ENCODE assay signal across 8 mouse cellular contexts in the genomic region with DNA sequence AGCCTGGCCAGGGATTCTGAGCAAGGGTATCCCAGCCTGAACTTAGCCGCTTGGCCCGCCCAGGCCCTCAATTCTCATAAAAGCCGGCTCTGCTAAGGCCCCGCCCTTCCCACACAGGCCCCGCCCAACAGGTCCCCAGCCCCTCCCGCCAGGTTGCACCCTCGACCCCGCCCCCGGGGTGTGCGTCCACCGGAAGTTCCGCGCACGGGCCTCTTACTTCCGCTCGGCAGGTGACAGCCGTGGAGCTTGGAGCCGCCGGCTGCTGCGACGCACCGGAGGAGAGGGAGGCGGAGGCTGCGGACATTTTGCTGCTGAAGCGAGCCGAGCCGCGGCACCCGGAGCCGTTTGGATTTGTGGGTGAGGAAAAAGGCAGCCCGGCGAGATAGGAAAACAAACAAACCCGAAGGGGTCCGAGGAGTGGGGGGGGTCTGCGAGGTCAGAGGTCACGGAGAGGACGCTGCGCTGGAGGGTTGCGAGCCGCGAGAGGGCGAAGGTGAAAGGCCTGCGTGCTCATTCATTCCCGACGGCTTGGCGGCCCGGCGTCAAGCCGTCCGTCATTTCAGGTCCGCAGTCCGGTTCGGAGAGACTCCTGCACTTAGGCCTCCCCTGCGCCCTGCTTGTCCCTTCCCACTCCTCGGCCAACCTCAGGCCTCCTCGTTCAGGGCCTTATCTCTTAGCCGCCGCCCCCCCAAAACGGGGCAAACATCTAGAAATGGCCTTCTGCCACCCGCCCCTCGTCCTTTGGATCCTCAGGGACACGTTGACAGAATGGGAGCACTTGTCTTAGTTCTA. TPM values are rescaled to one million over a fixed set of nuclear protein-coding genes. Genes with fewer than 3 reads are reported as not detected.
A peak's percentile ranks its signal among the peaks of the same experiment; 100 is the strongest.
DNase-seq lines count a peak whose midpoint lies in the region; ATAC-seq and TF ChIP-seq lines count a peak whose summit lies in the region.

A gene (plus strand): TSS at position 130 of the 792 bp plus-strand sequence.

- H3K4me2 ChIP-seq in forebrain, postnatal 0 days (ENCODE audit: low read depth), result peak within 1 kb of the TSS; percentile 74
- H3K4me2 ChIP-seq in neural tube, embryonic 15.5 days, result peak within 1 kb of the TSS; percentile 79

- no peak for TF ChIP-seq RAD21 in MEL (IDR thresholded peaks at IDR 0.05; ENCODE audit: low read depth, low read length)

- peak within 1 kb of the TSS; percentile 91 for H3K9ac ChIP-seq in MEL (ENCODE audit: control insufficient read depth, low read depth, low read length, poor library complexity, severe bottlenecking)
- H3K9ac ChIP-seq in forebrain, postnatal 0 days, result peak within 1 kb of the TSS; percentile 70
- H3K9ac ChIP-seq in neural tube, embryonic 15.5 days (replicated peaks), result peak within 1 kb of the TSS; percentile 77

- TF ChIP-seq CTCF in MEL (IDR thresholded peaks at IDR 0.05 in 2 of 3, conservative IDR thresholded peaks at IDR 0.05 in 1 of 3; ENCODE audit: control insufficient read depth in 1 of 3, insufficient read depth in 1 of 3, low read depth in 2 of 3, low read length in 3 of 3, poor library complexity in 1 of 3, severe bottlenecking in 1 of 3), result 0 out of 6 replicates have a peak, but pooled peaks of 1 of the 3 experiments have one; percentile 1
- no peak for TF ChIP-seq CTCF in cerebellum, adult 2 months (IDR thresholded peaks at IDR 0.05; ENCODE audit: borderline replicate concordance, insufficient read depth, low read depth, low read length)
- no peak for TF ChIP-seq CTCF in forebrain, postnatal 0 days (IDR thresholded peaks at IDR 0.05; ENCODE audit: low read depth)
- no peak for TF ChIP-seq CTCF in layer of hippocampus, adult 2 months (conservative IDR thresholded peaks at IDR 0.05)
- TF ChIP-seq CTCF in lung, adult 2 months (IDR thresholded peaks at IDR 0.05; ENCODE audit: insufficient read depth, low read length), result no peak

- 0 out of 4 replicates have a peak, but pooled peaks of 1 of the 2 experiments have one; percentile 1 for TF ChIP-seq EP300 in MEL (IDR thresholded peaks at IDR 0.05; ENCODE audit: low read depth in 1 of 2, low read length in 2 of 2)

- H3K9me3 ChIP-seq in MEL (replicated peaks; ENCODE audit: insufficient read depth, low read length), result no peaks in the 10 kb centered on the region
- H3K9me3 ChIP-seq in forebrain, postnatal 0 days (ENCODE audit: low read length), result no peaks in the 10 kb centered on the region
- no peaks in the 10 kb centered on the region for H3K9me3 ChIP-seq in neural tube, embryonic 15.5 days (replicated peaks)

- intact Hi-C loops in heart, postnatal 36 days (cut with DNase I), result no loop called here

- peak within 1 kb of the TSS; percentile 92 to 95 for H3K4me3 ChIP-seq in MEL (ENCODE audit: control insufficient read depth in 1 of 2, insufficient read depth in 1 of 2, low read depth in 2 of 2, low read length in 2 of 2)
- H3K4me3 ChIP-seq in cerebellum, adult 2 months (replicated peaks; ENCODE audit: insufficient read depth, low read depth, low read length), result peak within 1 kb of the TSS; percentile 67
- peak within 1 kb of the TSS; percentile 71 for H3K4me3 ChIP-seq in forebrain, postnatal 0 days (ENCODE audit: low read depth, low read length)
- peak within 1 kb of the TSS; percentile 69 for H3K4me3 ChIP-seq in layer of hippocampus, adult 2 months
- H3K4me3 ChIP-seq in lung, adult 2 months (replicated peaks; ENCODE audit: extremely low read depth, low read depth, low read length), result peak within 1 kb of the TSS; percentile 66
- H3K4me3 ChIP-seq in neural tube, embryonic 15.5 days (replicated peaks), result peak within 1 kb of the TSS; percentile 69

- TF ChIP-seq POLR2A in MEL (IDR thresholded peaks at IDR 0.05; ENCODE audit: control insufficient read depth in 1 of 2, insufficient read depth in 1 of 2, low read depth in 1 of 2, low read length in 2 of 2, poor library complexity in 1 of 2), result peak; percentile 89 to 90
- peak; percentile 87 for TF ChIP-seq POLR2A in cerebellum, adult 2 months (IDR thresholded peaks at IDR 0.05; ENCODE audit: borderline replicate concordance, insufficient read depth, low read length)
- TF ChIP-seq POLR2A in lung, adult 2 months (IDR thresholded peaks at IDR 0.05; ENCODE audit: borderline replicate concordance, extremely low read depth, low read depth, low read length), result peak; percentile 55; the same call in 1 of the 2 replicates

- no peaks in the 10 kb centered on the region for H3K27me3 ChIP-seq in MEL (ENCODE audit: control insufficient read depth in 1 of 2, insufficient read depth in 2 of 2, low read length in 2 of 2)
- no peaks in the 10 kb centered on the region for H3K27me3 ChIP-seq in cerebellum, adult 2 months (ENCODE audit: control insufficient read depth, insufficient read depth, low read length)
- H3K27me3 ChIP-seq in forebrain, postnatal 0 days (ENCODE audit: insufficient read depth, low read length), result no peaks in the 10 kb centered on the region
- no peaks in the 10 kb centered on the region for H3K27me3 ChIP-seq in neural tube, embryonic 15.5 days (replicated peaks)

- peak; percentile 90 for ATAC-seq in forebrain, postnatal 0 days
- peak; percentile 88 for ATAC-seq in neural tube, embryonic 15.5 days (ENCODE audit: low FRiP score)

- peaks cover 19% of the 10 kb centered on the region for H3K79me2 ChIP-seq in MEL (ENCODE audit: control insufficient read depth, insufficient read depth, low read length, poor library complexity)

- DNase-seq in MEL (ENCODE audit: low read depth, low spot score), result peak; percentile 97
- DNase-seq in cerebellum, adult 2 months, result peak; percentile 91 to 92
- peak; percentile 79 for DNase-seq in forebrain, postnatal 0 days
- peak; percentile 87 to 89 for DNase-seq in heart, postnatal 36 days
- peak; percentile 85 to 91 for DNase-seq in layer of hippocampus, adult 2 months (ENCODE audit: low spot score in 2 of 2)
- peak; percentile 90 for DNase-seq in lung, adult 2 months
- DNase-seq in testis, postnatal 10 days (ENCODE audit: low spot score), result peak; percentile 96

- peaks cover 24 to 48% of the 10 kb centered on the region in 2 experiments for H3K4me1 ChIP-seq in MEL (ENCODE audit: control insufficient read depth in 1 of 2, insufficient read depth in 2 of 2, low read length in 2 of 2)
- H3K4me1 ChIP-seq in cerebellum, adult 2 months (ENCODE audit: control insufficient read depth, insufficient read depth, low read length), result peaks cover 19% of the 10 kb centered on the region
- H3K4me1 ChIP-seq in forebrain, postnatal 0 days (ENCODE audit: insufficient read depth), result peaks cover 9% of the 10 kb centered on the region; the same call in 1 of the 2 replicates
- peaks cover 5% of the 10 kb centered on the region; the same call in 1 of the 2 replicates for H3K4me1 ChIP-seq in lung, adult 2 months (ENCODE audit: control insufficient read depth, insufficient read depth, low read length)
- peaks cover 37% of the 10 kb centered on the region for H3K4me1 ChIP-seq in neural tube, embryonic 15.5 days

- peaks cover 0 to 46% of the 10 kb centered on the region in 2 experiments; a peak in 2 of 4 replicates for H3K36me3 ChIP-seq in MEL (ENCODE audit: control insufficient read depth in 1 of 2, insufficient read depth in 2 of 2, low read length in 2 of 2)
- peaks cover 3% of the 10 kb centered on the region; the same call in 1 of the 2 replicates for H3K36me3 ChIP-seq in forebrain, postnatal 0 days (ENCODE audit: insufficient read depth)
- H3K36me3 ChIP-seq in neural tube, embryonic 15.5 days, result peaks cover 6% of the 10 kb centered on the region

- peak within 1 kb of the TSS; percentile 39 for H3K27ac ChIP-seq in MEL (ENCODE audit: control insufficient read depth, low read depth, low read length)
- peak within 1 kb of the TSS; percentile 44; the same call in 1 of the 2 replicates for H3K27ac ChIP-seq in cerebellum, adult 2 months (ENCODE audit: insufficient read depth, low read length)
- peak within 1 kb of the TSS; percentile 48 for H3K27ac ChIP-seq in forebrain, postnatal 0 days (ENCODE audit: low read depth, low read length)
- peak within 1 kb of the TSS; percentile 89 for H3K27ac ChIP-seq in layer of hippocampus, adult 2 months
- peak within 1 kb of the TSS; percentile 63 for H3K27ac ChIP-seq in neural tube, embryonic 15.5 days (replicated peaks)

- under 1% methylated on average over 62 of the region's 62 CpGs for WGBS in cerebellum, adult 2 months
- 3% methylated on average over 62 of the region's 62 CpGs for WGBS in forebrain, postnatal 0 days
- under 1% methylated on average over 62 of the region's 62 CpGs for WGBS in lung, adult 2 months
- 2% methylated on average over 62 of the region's 62 CpGs for WGBS in neural tube, embryonic 15.5 days

TF ChIP-seq in MEL, 35 proteins besides CTCF, POLR2A, EP300 and RAD21 (continues in another document):
- TF ChIP-seq BHLHE40 (IDR thresholded peaks at IDR 0.05; ENCODE audit: borderline replicate concordance, low read depth, low read length) (peak; percentile 83), CHD2 (IDR thresholded peaks at IDR 0.05; ENCODE audit: low read length) (no peak), TCF12 (IDR thresholded peaks at IDR 0.05; ENCODE audit: low read depth, low read length) (peak; percentile 18; the same call in 1 of the 2 replicates), MAZ (IDR thresholded peaks at IDR 0.05; ENCODE audit: low read depth, low read length) (peak; percentile 88; the same call in 1 of the 2 replicates), GATA1 (IDR thresholded peaks at IDR 0.05; ENCODE audit: low read depth, low read length) (0 out of 2 replicates have a peak, but pooled peaks have one; percentile 3), SMC3 (IDR thresholded peaks at IDR 0.05; ENCODE audit: low read depth, low read length) (no peak), UBTF (IDR thresholded peaks at IDR 0.05; ENCODE audit: borderline replicate concordance, insufficient read depth, low read depth, low read length) (no peak), TBP (IDR thresholded peaks at IDR 0.05; ENCODE audit: low read depth, low read length) (no peak), TAL1 (IDR thresholded peaks at IDR 0.05; ENCODE audit: low read length) (no peak), GABPA (IDR thresholded peaks at IDR 0.05; ENCODE audit: low read depth, low read length) (no peak), E2F4 (IDR thresholded peaks at IDR 0.05; ENCODE audit: borderline replicate concordance, low read depth, low read length) (no peak), JUND (IDR thresholded peaks at IDR 0.05; ENCODE audit: low read depth, low read length) (no peak)

RNA-seq across cellular contexts. Expression of the gene that starts here (rescaled TPM):
- 55.1 and 60.1 TPM in 2 replicates for total RNA-seq in MEL (2012; rRNA removed)
- 10 to 100 TPM in 1 of 2 experiments, not detected in 1; 79.3 TPM for polyA plus RNA-seq in MEL (2012; ENCODE audit: insufficient read depth in 1 of 2, insufficient read length in 2 of 2, low read depth in 1 of 2, low replicate concordance in 2 of 2, missing spikeins in 1 of 2)
- 180 and 181 TPM in 2 replicates for polyA plus RNA-seq in cerebellum, adult 2 months (2012; rRNA removed)
- total RNA-seq in forebrain, postnatal 0 days (2014; rRNA removed), result 84.7 and 95.6 TPM in 2 replicates
- 64.8 and 78.8 TPM in 2 replicates for polyA plus RNA-seq in forebrain, postnatal 0 days (2015; fragmentation: Nextera tagmentation; extraction: Ambion mirVana)
- 10 to 100 TPM; 47.4 to 56.0 TPM for total RNA-seq in heart, postnatal 36 days (2021)
- total RNA-seq in layer of hippocampus, adult 2 months (2021), result 100 to 1,000 TPM; 144 to 147 TPM
- polyA plus RNA-seq in lung, adult 2 months (2012; rRNA removed), result 53.9 and 76.0 TPM in 2 replicates
- 93.8 and 94.4 TPM in 2 replicates for polyA plus RNA-seq in neural tube, embryonic 15.5 days (2015; fragmentation: Nextera tagmentation; extraction: Ambion mirVana)

Comparison
In these comparisons a context has a peak if more than half of its experiments do, and no peak if none do; other contexts are left out.
1. Peak in every context shown above with its lines: DNase-seq, ATAC-seq, H3K4me3 ChIP-seq and H3K27ac ChIP-seq.
2. H3K27ac ChIP-seq: peak in every context shown above with its lines; median percentile 89 in layer of hippocampus, adult 2 months; 63 in neural tube, embryonic 15.5 days; 48 in forebrain, postnatal 0 days; 44 in cerebellum, adult 2 months; 39 in MEL.